Mouse (Mus musculus): Measurements from ENCODE around the gene Gm36210.

Gene Gm36210

DNA sequence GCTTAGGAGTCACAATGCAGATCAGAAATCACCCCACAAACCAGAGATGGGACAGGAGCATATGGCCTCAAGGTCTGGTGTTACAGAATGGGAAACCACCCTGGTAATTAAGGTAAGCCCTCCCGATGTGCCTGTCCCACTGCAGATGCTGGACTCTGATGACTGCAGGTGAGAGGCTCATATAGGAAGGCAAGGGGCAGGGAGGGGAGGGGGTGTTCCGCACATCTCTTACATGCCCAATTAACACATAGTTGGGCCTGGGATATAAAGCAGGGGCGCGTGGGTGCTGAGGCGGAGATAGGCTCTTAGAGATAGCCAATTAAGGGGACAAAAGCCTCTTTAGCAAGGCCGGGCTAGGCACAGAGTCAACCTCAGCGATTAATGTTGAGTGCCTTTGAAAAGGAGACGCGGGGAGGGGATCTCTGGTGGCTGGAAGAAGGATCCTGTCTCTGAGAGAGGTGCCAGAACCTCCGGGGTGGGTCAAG, at the start of gene Gm36210:
Gm36210 (minus strand) TSS at position 51 of the 485 bp plus-strand sequence.
- no peak for DNase-seq (ENCODE audit: low read depth, low spot score)

GRCm38 (mm10) chr7:4953815-4954445, 47.6 kb upstream of the Gm36210 start:
- no peak for DNase-seq (ENCODE audit: low read depth, low spot score)

- DNase-seq (ENCODE audit: low read depth, low spot score), result no peak
These were observed 44.4 kb upstream of the Gm36210 start for GRCm38 (mm10) chr7:4950561-4951342.

- no peak for DNase-seq (ENCODE audit: low read depth, low spot score)
These were observed 42.1 kb upstream of the Gm36210 start for GRCm38 (mm10) chr7:4948386-4948785.

- peak; percentile 4 for DNase-seq (ENCODE audit: low read depth, low spot score)
These were observed 41.5 kb upstream of the Gm36210 start for GRCm38 (mm10) chr7:4947855-4948254.

- peak; percentile 92 for DNase-seq (ENCODE audit: low read depth, low spot score)
These were observed 37.0 kb upstream of the Gm36210 start for GRCm38 (mm10) chr7:4943223-4943815.

DNA sequence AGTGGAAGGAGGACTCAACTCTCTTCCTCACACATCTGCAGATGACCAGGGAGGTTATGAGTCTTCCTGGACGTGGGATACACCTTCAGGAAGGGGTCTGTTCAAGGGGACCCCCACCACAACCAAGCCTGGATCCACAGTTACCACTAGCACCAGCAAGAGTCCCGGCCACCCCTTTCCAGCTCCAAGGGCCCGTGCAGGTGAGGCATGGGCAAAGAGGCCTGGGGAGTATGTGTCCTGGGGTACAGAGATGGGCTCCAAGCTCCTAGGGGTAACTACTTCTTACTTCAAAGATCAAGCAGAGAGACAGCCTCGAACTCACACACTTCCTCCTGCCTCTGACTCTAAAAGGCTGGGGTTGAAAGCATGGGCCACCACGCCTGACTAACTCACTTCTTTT, 36.4 kb upstream of the Gm36210 start:
- DNase-seq (ENCODE audit: low read depth, low spot score), result no peak

GRCm38 (mm10) chr7:4940068-4940479, 33.8 kb upstream of the Gm36210 start:
- peak; percentile 34 for DNase-seq (ENCODE audit: low read depth, low spot score)

DNA sequence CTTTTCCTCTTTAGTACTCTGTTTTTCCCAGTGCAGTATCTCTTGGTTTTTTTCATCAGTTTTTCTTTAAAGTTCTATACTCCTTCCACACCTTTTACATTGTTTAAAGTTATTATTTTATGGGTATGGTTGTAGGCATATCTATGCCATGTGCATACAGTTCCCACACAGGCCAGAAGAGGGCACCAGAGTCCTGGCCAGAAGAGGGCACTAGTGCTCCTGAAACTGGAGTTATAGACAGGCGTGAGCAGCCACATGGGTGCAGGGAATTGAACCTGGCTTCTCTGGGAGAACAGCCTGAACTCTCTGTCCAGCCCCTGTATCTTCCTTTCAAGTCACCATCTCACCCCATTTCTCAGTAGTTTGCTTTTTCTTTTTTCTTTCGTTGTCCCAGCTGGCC, 32.1 kb upstream of the Gm36210 start:
- no peak for DNase-seq (ENCODE audit: low read depth, low spot score)

DNA sequence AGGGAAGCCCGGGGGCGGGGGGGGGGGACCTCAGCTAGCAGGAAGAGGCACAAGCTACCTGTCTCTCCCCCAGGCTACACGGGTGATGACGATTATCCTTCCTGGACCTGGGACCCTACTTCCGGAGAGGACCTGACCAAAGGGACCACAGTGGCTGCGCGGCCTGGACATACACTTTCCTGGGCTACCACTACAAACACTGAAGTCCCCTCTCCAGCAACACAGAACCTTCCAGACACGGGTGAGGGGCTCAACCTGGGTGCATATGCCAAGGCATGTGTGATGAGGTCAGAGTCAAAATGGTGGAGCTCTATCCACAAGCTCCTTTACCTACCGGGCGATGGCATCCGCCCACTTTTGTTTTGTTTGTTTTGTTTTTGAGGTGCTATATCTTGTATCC, 31.1 kb upstream of the Gm36210 start:
- DNase-seq (ENCODE audit: low read depth, low spot score), result no peak

- no peak for DNase-seq (ENCODE audit: low read depth, low spot score)
These were observed 30.5 kb upstream of the Gm36210 start for GRCm38 (mm10) chr7:4936832-4937231.

DNA sequence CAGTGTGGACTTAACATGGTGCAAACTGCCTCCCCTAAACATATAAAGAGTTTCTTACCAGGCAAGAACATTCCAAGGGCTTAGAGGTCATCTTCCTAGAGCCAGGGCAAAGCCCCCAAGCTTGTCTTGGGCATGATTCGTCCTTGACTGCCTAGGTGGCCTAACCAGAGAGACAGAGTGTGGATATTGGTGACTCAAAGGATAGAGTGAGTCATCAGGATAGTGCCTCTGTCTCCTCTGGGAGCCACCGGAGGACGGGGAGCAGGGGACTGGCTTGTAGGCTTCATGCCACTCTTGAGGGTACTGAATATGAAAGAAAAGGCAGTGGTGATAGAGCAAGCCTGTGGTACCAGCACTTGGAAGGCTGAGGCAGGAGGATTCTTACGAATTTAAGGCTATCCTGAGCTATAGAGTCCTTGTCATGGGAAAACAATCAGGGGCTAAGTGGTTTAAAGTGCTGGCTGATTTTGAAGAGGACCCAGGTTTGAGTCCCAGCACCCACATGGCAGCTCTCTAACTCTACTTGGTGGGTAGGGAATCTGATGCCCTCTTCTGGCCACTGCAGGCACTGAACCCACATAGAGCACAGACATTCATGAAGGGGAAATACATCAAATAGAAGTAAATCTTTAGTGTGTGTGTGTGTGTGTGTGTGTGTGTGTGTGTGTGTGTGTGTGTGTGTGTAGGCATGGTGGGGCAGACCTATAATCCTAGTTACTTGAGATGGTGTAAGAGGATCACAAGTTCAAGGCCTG, 28.0 kb upstream of the Gm36210 start:
- DNase-seq (ENCODE audit: low read depth, low spot score), result no peak

- DNase-seq (ENCODE audit: low read depth, low spot score), result no peak
These were observed 26.8 kb upstream of the Gm36210 start for GRCm38 (mm10) chr7:4933103-4933502.

DNA sequence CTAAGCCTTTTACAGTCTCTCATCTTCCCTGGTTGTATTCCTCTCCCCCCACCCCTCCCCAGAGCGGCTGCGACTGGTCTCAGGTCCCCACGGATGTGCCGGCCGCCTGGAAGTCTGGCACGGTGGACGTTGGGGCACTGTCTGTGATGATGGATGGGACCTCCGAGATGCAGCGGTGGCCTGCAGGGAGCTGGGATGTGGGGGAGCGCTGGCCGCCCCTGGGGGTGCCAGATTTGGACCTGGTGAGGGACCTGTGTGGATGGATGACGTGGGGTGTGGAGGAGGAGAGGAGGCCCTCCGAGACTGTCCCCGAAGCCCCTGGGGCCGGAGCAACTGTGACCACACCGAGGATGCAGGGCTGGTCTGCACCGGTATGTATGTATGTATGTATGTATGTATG, 22.0 kb upstream of the Gm36210 start:
- no peak for DNase-seq (ENCODE audit: low read depth, low spot score)

DNA sequence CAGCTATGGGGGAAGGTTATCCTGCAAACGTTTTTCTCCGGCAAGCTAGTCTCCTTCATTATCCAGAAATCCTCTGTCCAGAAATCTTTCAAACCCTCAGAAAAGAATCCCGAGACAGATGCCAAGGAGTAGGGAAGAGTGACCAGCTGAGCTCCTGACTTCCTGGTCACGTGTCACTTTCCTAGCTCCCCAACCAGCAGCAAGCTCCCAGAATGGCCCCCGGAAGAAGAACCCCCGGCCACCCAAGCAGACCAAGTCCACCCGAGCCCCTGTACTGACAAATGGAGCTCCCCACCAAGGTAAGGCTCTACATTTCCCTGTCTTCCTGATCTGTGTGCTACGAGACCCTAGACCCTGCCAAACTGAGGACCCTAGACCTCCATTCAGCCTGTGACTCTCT, 21.4 kb upstream of the Gm36210 start:
- DNase-seq (ENCODE audit: low read depth, low spot score), result no peak

DNA sequence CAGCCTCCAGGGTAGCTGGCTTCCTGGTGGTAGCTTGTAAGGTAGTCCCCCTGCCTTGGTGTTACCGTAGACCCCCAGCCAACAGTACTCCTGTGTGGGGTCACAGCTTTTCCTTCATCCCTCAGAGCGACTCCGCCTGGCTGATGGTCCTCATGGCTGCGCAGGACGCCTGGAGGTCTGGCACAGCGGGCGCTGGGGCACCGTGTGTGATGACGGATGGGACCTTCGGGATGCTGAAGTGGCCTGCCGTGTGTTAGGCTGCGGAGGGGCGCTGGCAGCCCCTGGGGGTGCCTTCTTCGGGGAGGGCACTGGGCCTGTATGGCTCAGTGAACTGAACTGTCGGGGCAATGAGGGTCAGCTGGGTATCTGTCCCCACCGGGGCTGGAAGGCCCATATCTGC, 20.5 kb upstream of the Gm36210 start:
- no peak for DNase-seq (ENCODE audit: low read depth, low spot score)

GRCm38 (mm10) chr7:4925441-4926381, 19.4 kb upstream of the Gm36210 start, which contains the start of gene Ssc5d:
Ssc5d (plus strand) TSS chr7:4925785.
- DNase-seq (ENCODE audit: low read depth, low spot score), result no peak

DNA sequence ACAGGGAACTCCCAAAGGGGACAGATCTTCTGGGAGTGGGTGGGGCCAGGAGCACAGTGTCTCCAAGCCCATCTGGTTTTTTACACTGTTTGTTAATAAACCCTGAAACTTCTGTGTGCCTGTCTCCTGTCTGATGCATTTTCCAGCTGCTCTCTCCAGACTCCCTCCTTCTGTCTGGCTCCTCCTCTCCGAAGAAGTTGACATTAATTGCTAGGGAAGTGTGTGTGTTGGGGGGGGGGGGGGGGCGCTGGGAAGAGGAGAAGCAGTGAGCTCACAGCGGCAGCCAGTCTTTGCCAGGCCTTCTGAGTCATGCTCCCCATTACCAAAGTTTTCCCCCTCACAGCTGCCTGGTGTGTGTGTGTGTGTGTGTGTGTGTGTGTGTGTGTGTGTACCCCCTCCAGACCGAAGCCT, 18.6 kb upstream of the Gm36210 start:
- peak; percentile 51 for DNase-seq (ENCODE audit: low read depth, low spot score)

GRCm38 (mm10) chr7:4924483-4924882, 18.2 kb upstream of the Gm36210 start:
- DNase-seq (ENCODE audit: low read depth, low spot score), result no peak

- DNase-seq (ENCODE audit: low read depth, low spot score), result no peak
These were observed 17.5 kb upstream of the Gm36210 start for GRCm38 (mm10) chr7:4923586-4924364.

Data from telencephalon, adult 2 months (tissue).